Mouse (Mus musculus): ENCODE data around the gene Lmntd2. TPM values are rescaled to one million over a fixed set of nuclear protein-coding genes. Genes with fewer than 3 reads are reported as not detected.

Gene Lmntd2
- total RNA-seq, 2 experiments from 2014 or later, result not detected

Small RNAs within 50 kb of the gene (microRNA-seq; reads per million reads assigned to microRNA genes)
- gene Mir210, result 82.3 to 117 reads per million in 2 experiments

Other genes with a start within 250 kb of the Lmntd2 start
- gene Ifitm1, start 246.9 kb downstream of the Lmntd2 start, total RNA-seq (2021), result 1 to 10 TPM; 1.7 to 2.9 TPM
- 10 to 100 TPM in 1 of 2 experiments, 1 to 10 TPM in 1; 9.9 to 13.5 TPM for gene Ifitm3, start 203.3 kb downstream of the Lmntd2 start, total RNA-seq (2021)
- not detected for gene Ifitm6, start 196.2 kb downstream of the Lmntd2 start, total RNA-seq (2021)
- not detected for gene Gm17387, start 184.9 kb downstream of the Lmntd2 start, total RNA-seq (2021)
- gene B4galnt4, start 153.0 kb downstream of the Lmntd2 start, total RNA-seq (2021), result 10 to 100 TPM; 79.6 to 84.3 TPM
- under 1 TPM in 1 of 2 experiments, not detected in 1; 0.21 TPM for gene Pkp3, start 135.9 kb downstream of the Lmntd2 start, total RNA-seq (2021)
- 1 to 10 TPM; 2.9 to 3.2 TPM for gene Sigirr, start 113.5 kb downstream of the Lmntd2 start, total RNA-seq (2021)
- not detected for gene Ano9, start 96.3 kb downstream of the Lmntd2 start, total RNA-seq (2021)
- gene Ptdss2, start 91.7 kb downstream of the Lmntd2 start, total RNA-seq (2021), result 10 to 100 TPM; 47.3 to 53.6 TPM
- gene Rnh1, start 41.2 kb downstream of the Lmntd2 start, total RNA-seq (2021), result 10 to 100 TPM; 30.5 to 32.9 TPM
- gene Hras, start 20.1 kb downstream of the Lmntd2 start, total RNA-seq (2021), result 100 to 1,000 TPM; 279 to 287 TPM
- gene Lrrc56, start 19.9 kb downstream of the Lmntd2 start, total RNA-seq (2021), result 1 to 10 TPM; 3.1 to 4.4 TPM
- gene Rassf7, start 1.8 kb upstream of the Lmntd2 start, total RNA-seq (2021), result 1 to 10 TPM in 1 of 2 experiments, under 1 TPM in 1; 0.78 to 1.5 TPM
- gene Phrf1, start 14.7 kb upstream of the Lmntd2 start, total RNA-seq (2021), result 10 to 100 TPM; 75.5 to 76.4 TPM
- 1 to 10 TPM in 1 of 2 experiments, under 1 TPM in 1; 0.78 to 1.1 TPM for gene Irf7, start 52.4 kb upstream of the Lmntd2 start, total RNA-seq (2021)
- gene Cdhr5, start 62.7 kb upstream of the Lmntd2 start, total RNA-seq (2021), result not detected
- not detected for gene Sct, start 65.1 kb upstream of the Lmntd2 start, total RNA-seq (2021)
- under 1 TPM; 0.41 to 0.66 TPM for gene Drd4, start 77.9 kb upstream of the Lmntd2 start, total RNA-seq (2021)
- 10 to 100 TPM; 71.8 to 76.6 TPM for gene Deaf1, start 113.6 kb upstream of the Lmntd2 start, total RNA-seq (2021)
- gene Tmem80, start 113.7 kb upstream of the Lmntd2 start, total RNA-seq (2021), result 10 to 100 TPM; 33.4 to 34.6 TPM
- gene Eps8l2, start 124.8 kb upstream of the Lmntd2 start, total RNA-seq (2021), result 1 to 10 TPM; 3.0 to 3.3 TPM
- gene Taldo1, start 178.1 kb upstream of the Lmntd2 start, total RNA-seq (2021), result 100 to 1,000 TPM; 103 TPM
- gene Gatd1, start 200.1 kb upstream of the Lmntd2 start, total RNA-seq (2021), result 10 to 100 TPM; 41.3 to 48.4 TPM
- gene Cend1, start 215.4 kb upstream of the Lmntd2 start, total RNA-seq (2021), result 100 to 1,000 TPM; 288 to 314 TPM
- 100 to 1,000 TPM; 292 to 311 TPM for gene Slc25a22, start 223.8 kb upstream of the Lmntd2 start, total RNA-seq (2021)
- under 1 TPM; 0.64 to 0.96 TPM for gene Pidd1, start 229.9 kb upstream of the Lmntd2 start, total RNA-seq (2021)
- 100 to 1,000 TPM; 488 to 498 TPM for gene Rplp2, start 233.3 kb upstream of the Lmntd2 start, total RNA-seq (2021)
- 10 to 100 TPM; 21.4 to 28.6 TPM for gene Pnpla2, start 241.1 kb upstream of the Lmntd2 start, total RNA-seq (2021)
- gene Cracr2b, start 247.0 kb upstream of the Lmntd2 start, total RNA-seq (2021), result 1 to 10 TPM; 2.5 to 4.1 TPM